Mouse (Mus musculus): ENCODE measurements around the gene Ptpn14. TPM values are rescaled to one million over a fixed set of nuclear protein-coding genes. Genes with fewer than 3 reads are reported as not detected.

Ptpn14 gene
- total RNA-seq, 2 experiments from 2014 or later, result 34.4 to 35.2 TPM

DNA sequence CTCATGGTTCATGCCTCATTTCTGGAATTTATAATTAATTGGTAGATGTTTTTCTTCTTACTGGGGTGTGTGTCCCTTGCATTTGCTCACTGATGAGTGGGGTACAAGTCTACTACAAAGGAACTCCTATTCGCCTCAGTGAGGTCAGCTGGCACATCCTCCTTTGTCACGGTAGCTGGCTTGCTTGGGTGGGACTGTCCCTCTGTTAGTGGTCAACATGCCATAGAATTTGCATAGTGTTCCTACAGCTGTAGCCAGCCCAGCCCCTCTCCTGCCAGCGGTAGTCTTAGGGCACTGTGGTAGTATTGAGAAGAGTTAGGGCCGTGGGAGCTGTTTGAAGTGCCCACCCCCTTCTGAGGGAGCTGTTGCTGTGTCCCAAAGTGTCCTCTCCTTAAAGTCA, 73.2 kb downstream of the Ptpn14 start:
- DNase-seq, result no peak
- intact Hi-C loops (cut with DNase I), result no loop called here

DNA sequence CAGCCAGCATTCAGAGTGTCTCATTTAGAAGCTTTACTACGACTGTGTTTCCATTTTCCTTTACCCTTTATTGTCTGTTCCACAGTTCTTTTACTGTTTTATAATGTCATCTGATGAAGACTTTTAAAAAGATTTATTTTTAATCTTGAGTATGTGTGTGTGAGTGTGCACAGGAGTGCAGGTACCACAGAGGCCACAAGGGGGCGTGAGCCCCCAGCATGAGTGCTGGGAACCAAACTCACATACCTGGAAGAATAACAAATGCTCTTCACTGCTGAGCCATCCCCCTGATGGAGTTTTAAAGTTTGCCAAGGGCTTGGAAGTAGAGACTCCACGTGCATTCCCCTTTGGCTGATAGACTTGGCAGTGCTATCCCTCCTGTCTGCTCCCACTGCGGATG, 74.5 kb downstream of the Ptpn14 start:
- intact Hi-C loops (cut with DNase I), result no loop called here
- no peak for DNase-seq

DNA sequence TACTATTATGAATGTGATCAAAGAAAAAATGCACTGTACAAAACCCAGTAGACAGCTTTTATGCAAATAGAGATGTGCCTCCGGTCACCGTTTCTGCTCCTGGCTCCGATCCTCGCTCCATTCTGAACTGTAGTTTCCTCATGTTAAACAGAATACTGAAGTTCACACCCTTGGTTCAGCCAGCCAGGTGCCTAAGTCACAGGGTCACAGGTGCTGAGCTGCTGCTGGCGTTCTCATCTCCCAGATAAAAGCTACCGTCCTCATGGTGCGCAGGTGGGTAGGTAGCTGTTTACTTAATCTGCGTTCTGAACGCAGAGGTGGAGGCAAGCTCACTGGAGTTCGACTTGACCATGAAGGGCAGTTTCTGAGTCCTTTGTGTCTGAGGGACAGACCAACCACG, 75.7 kb downstream of the Ptpn14 start:
- DNase-seq, result no peak
- intact Hi-C loops (cut with DNase I), result no loop called here

DNA sequence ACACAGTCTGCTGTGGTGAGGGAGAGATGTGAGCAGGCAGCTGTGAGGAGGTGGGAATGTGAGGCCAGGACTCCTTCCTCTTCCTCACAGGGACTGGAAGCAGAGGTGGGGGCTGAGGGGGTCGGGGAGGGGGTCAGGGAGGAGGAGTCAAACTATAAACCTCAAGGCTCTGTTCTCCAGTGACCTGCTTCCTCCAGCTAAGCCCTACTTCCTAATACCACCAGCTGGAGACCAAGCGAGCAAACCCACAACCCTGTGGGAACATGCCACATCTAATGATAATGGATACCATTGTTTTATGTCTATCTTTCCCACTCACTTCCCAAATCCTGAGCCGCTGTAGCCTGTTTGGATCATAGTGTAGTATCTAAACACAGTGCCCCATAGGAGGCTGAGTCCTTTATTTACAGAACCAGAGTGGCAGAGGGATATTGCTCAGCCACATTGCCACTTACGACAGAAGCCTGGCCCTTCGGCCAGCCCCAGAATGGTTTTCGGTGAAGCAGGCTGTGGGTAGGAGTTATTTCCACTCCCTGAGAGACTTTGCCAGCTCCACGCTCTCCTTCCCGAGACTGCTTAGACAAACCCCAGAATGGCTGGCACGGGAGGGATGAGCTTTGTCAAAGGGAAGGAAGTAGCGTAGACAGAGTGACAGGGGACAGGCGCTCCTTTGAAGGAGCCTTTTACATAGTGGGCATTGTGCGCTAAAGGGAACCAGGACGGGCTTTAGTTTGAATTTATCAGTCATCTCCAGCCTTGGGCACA, 78.6 kb downstream of the Ptpn14 start:
- intact Hi-C loops (cut with DNase I), result no loop called here
- no peak for DNase-seq

DNA sequence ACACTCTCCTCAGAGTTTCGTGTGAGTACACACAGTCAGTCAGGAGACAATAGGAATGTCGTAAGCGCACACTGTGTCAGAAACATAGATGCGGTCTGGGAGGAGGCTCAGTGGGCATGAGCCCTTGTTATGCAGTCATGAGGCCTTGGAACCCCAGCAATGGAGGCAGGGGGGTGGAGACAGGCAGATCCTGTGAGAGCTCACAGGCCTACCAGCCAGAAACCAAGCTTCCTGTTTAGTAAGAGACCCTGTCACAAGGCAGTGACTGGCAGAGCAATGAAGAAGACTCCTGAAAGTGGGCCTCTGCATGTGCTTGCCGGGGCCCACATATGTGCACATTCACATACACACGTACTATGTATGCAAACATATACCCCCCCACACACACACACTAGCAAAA, 79.9 kb downstream of the Ptpn14 start:
- intact Hi-C loops (cut with DNase I), result no loop called here

DNA sequence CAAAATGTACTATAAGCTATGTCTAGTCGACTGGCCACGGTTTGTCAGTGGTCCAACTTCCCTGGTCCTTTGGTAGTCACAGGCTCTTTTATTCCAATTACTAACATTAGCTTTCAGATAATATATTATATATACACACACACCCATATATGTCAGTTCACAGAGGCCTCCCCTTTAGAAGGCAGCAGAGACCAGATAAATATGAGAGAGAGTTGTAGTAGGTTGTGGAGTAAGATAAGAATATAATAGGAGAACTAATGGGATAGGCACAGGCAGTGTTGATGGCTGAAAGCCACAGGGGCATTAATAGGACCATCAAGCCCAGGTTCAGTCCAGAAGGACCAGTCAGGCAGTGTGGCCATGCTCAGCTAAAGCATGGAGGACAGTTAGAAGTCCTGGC, 80.4 kb downstream of the Ptpn14 start:
- no peak for DNase-seq
- intact Hi-C loops (cut with DNase I), result no loop called here

More for the DNA sequence above, 79.9 kb downstream of the Ptpn14 start:
- DNase-seq, result no peak

DNA sequence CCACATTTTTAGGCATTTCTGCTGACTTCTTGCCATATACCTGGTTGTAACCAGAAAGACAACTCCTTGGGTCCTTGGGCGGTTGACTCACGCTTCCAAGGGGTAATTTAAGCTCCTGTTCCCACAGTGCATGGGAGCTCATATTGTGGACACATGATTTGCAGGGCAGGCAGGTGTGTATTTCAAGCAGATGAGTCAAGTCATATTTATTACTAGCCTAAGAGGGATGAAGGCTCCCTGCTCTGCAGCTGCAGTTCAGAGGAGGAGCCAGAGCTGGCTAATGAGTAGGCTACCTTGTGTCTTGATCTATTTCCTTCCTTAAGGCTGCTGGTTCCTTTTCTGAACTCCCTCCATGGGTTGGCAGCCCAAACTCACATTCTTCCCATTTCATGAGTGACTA, 83.7 kb downstream of the Ptpn14 start:
- DNase-seq, result no peak
- intact Hi-C loops (cut with DNase I), result no loop called here

DNA sequence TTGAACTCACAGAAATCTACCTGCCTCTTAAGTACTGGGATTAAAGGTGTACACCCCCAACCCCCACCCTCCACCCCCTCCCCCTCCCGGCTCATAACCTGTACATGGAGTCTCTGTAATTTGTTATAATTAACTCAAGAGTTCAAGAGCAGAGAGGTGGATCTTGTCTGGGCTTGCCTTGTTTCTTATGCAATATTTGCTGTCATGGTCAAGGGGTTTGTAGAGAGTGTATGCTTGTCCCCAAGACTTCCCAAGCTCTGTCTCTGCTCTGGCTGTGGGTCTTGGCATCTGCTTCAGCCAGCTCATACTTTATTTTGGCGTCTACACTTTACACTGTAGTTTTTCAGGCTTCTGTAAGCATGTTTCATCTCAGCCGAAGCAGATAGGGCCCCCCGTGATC, 86.3 kb downstream of the Ptpn14 start:
- no peak for DNase-seq
- intact Hi-C loops (cut with DNase I), result no loop called here

DNA sequence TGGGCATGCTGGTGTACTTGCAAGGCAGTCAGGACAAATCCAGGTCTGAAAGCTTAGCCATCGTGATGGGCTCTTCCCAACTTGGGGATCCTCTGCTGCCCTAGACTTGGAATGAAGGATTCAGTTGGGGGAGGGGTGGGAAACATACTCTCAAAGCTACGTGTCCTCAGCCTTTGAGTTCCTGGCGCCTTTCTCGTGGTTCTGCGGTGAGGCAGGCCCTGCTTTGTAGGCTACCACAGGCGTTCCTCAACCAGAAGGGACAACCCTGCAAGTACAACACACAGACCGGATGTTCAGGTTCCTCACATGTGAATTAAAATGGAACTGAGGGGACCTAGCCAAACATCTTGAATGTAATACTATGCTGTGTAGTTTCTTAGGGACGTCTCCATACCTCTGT, 89.0 kb downstream of the Ptpn14 start:
- peak in 1 of 2 experiments; percentile 28 for DNase-seq

DNA sequence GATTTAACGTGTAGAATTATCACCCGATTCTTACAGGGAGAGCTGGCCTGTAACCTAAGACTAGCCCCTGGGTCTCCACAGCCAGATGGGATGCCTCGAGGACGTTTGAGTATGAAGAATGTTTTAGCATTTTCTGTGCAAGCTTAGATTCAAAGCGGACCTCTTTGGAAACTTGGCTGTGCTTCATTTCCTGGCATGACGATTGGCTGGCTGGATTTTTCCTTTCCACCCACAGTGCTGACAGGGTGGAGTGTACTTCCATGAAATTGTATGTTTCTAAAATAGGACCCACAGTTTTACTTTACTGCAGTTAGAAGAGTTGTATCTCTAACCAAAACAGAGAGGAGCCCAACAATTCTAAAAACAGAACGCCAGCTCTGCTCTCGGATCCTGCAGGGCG, 89.7 kb downstream of the Ptpn14 start:
- peak; percentile 78 to 79 for DNase-seq
- intact Hi-C loops (cut with DNase I), result loop anchor here (2.0 to 5.0 kb wide), 2 partner anchors 49 to 91 kb away; no protein-coding TSS in a partner anchor

More for the DNA sequence above, 89.0 kb downstream of the Ptpn14 start:
- intact Hi-C loops (cut with DNase I), result loop anchor here (5.0 kb wide), 1 partner anchor 50 kb away; no protein-coding TSS in a partner anchor

DNA sequence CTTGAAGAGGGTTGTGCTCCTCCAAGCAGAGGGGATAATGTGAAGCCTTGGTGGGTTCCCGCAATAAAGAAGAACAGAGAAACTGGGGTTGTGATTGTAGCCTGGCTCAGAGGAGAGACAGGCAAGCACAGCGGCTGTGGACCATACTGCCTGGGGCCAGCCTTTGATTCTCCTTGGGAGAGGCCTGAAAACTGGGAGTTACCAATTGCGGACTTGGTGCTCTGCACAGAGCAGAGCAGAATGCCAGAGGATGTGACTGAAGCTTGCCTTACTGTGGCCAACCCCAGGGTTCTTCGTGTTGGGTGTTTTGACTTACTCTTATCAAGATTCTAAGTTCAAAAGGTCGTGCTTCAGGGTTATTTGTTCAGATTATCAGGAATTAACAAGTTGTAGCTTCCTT, 92.0 kb downstream of the Ptpn14 start:
- DNase-seq, result no peak
- intact Hi-C loops (cut with DNase I), result no loop called here

DNA sequence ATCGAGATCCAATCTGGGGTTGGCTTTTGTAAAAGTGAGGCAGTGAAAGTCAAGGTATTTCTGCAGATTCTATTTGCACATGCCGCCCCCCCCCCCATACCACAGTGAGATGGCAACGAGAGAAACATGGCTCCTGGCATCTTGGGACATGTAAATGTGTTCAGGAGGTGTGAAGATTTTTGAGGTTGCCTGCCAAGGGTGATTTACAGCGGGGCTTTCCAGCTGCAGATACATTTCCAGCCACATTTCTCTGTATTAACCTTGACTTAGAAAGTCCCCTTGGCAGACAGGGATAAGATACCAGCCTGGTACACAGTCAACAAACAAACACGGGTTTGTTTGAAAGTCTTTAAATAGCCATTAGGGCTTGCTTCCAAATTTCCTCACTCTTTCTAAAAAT, 96.4 kb downstream of the Ptpn14 start:
- DNase-seq, result peak; percentile 27 to 30
- intact Hi-C loops (cut with DNase I), result no loop called here

DNA sequence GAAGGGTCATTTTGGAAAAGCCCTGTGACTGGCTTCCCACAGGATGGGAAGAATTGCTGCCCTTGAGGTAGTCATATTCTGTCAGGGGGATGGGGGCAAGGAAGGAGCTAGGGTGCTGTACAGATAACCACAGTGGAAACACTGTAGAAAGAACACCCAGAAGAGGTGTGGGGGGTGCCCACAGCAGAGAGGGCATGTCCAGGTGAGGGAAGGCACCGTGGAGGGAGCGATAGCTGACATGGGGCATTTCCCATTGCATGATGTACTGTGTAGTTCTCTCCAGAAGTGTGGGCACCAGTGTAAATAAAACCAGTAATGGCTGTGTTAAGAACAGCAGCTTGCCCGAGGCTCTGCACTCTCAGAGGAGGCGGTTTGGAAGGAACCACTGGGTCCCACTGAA, 102.3 kb downstream of the Ptpn14 start:
- intact Hi-C loops (cut with DNase I), result no loop called here
- no peak for DNase-seq

DNA sequence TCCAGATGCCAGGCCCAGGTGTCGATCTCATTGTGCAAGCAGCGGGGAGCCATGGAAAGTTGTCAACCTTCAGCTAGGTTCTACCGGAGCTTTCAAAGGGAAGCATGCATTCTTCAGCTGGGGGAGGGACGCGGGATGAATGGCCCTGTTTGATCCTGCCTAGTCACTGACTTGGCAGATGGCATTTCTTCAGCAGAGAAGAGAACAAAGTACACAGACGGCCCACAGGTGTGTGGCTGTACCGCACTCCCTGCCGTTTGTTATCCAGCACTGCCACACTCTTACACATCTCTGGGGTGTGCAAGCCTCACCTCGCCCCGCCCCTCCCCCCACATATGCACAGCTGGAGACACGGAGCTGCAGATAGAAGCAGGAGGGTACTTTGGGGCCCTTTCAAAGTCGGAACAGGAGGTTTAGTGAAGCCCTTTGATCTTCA, 102.7 kb downstream of the Ptpn14 start:
- DNase-seq, result peak in 1 of 2 experiments; percentile 18
- intact Hi-C loops (cut with DNase I), result no loop called here

DNA sequence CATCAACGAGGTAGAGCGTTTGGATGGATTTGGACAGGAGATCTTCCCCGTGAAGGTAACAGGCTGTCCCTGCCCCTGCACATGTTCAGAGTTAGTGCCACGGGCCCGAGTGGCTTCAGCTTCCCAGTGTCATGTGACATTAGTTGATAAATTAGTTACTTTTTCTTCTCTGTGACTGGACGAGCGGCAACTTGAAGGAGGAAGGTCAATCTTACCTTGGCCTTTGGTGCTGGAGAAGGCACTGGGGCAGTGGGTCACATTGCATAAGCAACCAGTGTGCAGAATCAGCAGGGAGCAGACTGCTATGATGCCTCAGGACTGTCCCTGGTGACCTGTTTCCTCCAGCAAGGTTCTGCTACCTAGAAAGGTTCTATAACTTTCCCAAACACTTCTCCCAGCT, 105.3 kb downstream of the Ptpn14 start:
- intact Hi-C loops (cut with DNase I), result no loop called here
- DNase-seq, result no peak

DNA sequence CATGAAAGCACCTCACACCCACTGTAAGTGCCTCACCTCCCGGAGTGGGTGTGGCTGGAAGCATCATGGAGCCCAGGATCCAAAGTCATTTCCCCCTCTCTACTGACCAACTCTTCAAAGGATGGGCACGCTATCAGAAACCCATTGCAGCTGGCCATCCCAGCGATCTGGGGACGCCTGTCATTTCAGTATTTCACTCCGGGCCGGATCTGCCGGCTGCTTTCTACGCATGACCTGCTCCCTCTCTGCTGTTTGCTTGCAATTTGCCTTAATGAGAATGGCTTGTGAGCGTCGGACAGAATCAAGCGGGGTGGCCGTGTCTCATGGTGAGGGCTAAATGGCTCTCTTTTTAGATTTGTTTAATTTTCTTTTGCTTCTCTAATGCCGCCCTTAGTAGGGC, 106.1 kb downstream of the Ptpn14 start:
- intact Hi-C loops (cut with DNase I), result no loop called here

DNA sequence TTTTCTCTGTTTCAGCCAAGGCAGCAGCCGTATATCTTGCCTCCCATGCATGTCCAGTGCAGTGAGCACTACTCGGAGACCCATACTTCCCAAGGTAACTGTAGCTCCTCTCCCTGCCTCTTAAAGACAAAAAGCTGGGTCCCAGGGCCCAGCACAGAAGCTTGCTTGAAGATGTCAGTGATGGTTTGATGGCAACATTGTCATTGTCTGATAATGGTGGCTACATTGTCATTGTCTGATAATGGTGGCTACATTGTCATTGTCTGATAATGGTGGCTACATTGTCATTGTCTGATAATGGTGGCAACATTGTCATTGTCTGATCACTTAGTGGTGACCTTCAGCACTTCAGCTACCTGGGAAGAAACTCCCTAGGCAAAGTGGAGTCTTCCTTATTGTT, 118.3 kb downstream of the Ptpn14 start:
- DNase-seq, result no peak
- intact Hi-C loops (cut with DNase I), result no loop called here

More for the DNA sequence above, 106.1 kb downstream of the Ptpn14 start:
- DNase-seq, result no peak

DNA sequence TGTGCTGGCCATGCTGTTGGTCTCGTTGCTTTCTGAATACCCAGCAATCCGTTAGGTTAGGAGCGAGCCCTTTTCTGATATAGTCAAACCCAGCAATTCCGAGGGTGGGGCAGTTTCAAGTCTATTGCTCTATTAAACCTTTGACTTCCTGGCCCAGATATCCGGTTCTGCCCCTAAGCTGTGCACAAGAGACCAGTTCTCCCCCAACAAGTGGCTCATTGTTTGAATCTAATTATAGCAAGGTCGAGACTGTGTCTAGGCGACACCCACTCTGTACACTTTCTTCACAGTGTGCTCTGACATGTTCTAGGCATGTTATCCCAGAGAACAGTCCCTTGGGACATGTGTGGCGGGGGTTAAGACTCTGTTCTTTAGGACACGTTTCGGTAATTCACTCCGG, 121.5 kb downstream of the Ptpn14 start:
- DNase-seq, result peak; percentile 18 to 24
- intact Hi-C loops (cut with DNase I), result no loop called here

DNA sequence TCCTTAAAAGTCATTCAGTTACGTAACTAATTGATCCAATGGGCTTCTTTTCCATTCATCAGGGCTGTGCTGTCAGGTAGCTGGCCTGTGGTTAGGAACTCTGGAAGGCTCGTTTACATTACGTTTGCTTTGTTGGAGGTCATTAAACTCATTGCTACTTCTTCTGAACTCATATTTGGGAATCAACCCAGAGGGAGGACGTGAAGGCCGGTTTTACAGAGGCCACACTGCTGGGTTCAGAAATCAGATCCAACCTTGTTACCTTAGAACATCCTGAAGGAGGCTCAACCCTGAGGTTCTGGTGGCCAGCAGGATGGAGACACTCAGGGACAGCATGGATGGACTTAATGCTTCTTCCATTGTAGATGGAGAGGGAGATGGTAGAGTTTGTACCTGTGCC, 124.0 kb downstream of the Ptpn14 start:
- no peak for DNase-seq
- intact Hi-C loops (cut with DNase I), result no loop called here

DNA sequence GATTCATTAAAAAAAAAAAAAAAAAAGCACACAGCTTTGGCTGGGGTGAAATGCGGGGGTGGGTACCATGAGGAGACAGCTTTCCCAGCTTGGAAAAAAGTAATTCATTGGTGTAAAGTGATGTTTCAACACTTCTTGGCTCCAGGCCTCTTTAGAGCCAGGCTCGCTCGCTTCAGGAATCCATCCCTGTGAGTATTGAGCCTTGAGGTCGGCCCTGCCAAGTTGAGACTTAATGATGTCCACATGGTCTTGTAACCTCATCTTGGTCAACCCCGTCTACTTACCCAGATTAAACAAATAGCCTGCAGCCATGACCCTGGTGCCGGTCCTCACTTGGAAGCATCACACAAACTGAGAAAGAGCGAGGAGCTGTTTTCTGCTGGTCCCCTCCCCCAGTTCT, 124.4 kb downstream of the Ptpn14 start:
- DNase-seq, result peak; percentile 23 to 33
- intact Hi-C loops (cut with DNase I), result no loop called here

DNA sequence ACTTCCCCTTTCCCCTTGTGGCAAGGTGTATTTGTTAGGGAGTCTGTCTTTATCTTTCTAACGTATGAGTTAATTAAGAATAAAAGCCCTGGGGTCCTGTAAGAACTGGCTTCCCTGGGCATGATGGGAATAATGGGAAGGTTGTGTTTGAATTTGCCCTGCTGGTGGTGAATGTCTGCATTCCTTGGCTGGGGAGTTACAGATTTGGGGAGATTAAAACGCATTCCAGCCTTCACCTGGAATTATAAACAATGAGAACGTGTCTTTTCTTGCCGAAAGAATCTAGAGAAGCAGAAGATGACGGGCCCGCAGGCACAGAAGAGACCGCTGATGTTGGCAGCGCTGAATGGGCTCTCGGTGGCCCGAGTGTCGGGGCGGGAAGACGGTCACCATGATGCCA, 126.6 kb downstream of the Ptpn14 start:
- intact Hi-C loops (cut with DNase I), result no loop called here
- no peak for DNase-seq

DNA sequence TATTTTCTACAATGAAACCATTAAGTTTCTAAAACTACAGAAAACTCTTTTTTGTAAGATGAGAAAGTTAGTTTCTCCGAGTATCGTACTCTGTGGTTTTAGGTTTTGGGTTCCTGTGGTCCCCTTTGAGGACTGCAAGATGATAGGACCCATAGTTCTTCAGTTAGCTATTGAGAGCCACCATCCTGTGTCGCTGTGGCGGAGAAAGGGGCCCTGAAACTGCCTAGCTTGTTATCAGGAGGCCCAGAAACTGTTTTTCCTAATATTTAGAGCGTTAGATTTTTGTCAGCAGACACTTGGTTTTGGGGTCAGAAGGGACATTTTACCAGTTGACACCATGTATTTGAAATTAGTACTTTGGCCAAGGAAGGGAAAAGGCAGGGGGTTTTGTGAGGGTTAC, 127.7 kb downstream of the Ptpn14 start:
- DNase-seq, result no peak

DNA sequence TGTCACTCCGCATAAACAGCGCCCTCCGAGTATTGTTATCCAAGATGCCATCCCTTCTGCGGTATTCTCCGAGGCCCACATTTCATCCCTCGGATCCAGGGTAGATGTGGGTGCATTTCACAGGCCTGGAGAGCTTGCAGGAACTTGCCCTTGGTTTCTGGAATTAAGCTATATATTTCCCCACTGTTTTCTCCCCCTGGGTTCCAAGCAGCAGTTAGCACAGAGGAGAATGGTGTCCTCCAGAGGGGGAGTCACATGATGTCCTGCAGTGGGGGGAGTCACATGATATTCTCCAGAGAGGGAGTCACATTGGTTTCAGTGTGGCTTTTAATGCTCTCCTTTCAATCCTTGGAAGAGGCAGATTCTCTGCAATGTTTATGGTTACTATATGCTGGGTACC, 130.3 kb downstream of the Ptpn14 start:
- intact Hi-C loops (cut with DNase I), result no loop called here
- no peak for DNase-seq

More for the DNA sequence above, 127.7 kb downstream of the Ptpn14 start:
- intact Hi-C loops (cut with DNase I), result no loop called here

Data from heart, postnatal 10 days (tissue).